Mouse (Mus musculus) hindbrain, embryonic 12.5 days (tissue): ENCODE results near the gene Scmh1. TPM values are rescaled to one million over a fixed set of nuclear protein-coding genes. Genes with fewer than 3 reads are reported as not detected.

Experiments used
- ATAC-seq: fragments of 200-750 bp; cut with Nextera tagmentation; 2 replicates; pipeline ENCODE4 v1.8.0; 2017; ENCODE audit warnings: moderate TSS enrichment; ENCODE audit not compliant: low FRiP score
- H3K27ac ChIP-seq: fragments of 300-500 bp; sonication (generic); 2 replicates; pipeline ENCODE4 v1.5.1; 2016; ENCODE audit warnings: mild to moderate bottlenecking
- H3K27me3 ChIP-seq: fragments of 300-500 bp; sonication (generic); 2 replicates; pipeline ENCODE4 v1.6.1; 2016; ENCODE audit warnings: mild to moderate bottlenecking
- H3K36me3 ChIP-seq: fragments of 300-500 bp; sonication (generic); 2 replicates; pipeline ENCODE4 v1.6.1; 2016; ENCODE audit warnings: mild to moderate bottlenecking
- H3K4me1 ChIP-seq: fragments of 300-500 bp; sonication (generic); 2 replicates; pipeline ENCODE4 v1.6.1; 2016
- H3K4me2 ChIP-seq: fragments of 300-500 bp; sonication (generic); replicated peaks from 2 replicates; pipeline ENCODE4 v1.6.1; 2016; ENCODE audit warnings: mild to moderate bottlenecking
- H3K4me3 ChIP-seq: fragments of 300-500 bp; sonication (generic); 2 replicates; pipeline ENCODE4 v1.5.1; 2016; ENCODE audit warnings: mild to moderate bottlenecking
- H3K9ac ChIP-seq: fragments of 300-500 bp; sonication (generic); 2 replicates; pipeline ENCODE4 v1.6.1; 2016; ENCODE audit warnings: mild to moderate bottlenecking, moderate library complexity
- H3K9me3 ChIP-seq: fragments of 300-500 bp; sonication (generic); replicated peaks from 2 replicates; pipeline ENCODE4 v1.6.1; 2016; ENCODE audit warnings: mild to moderate bottlenecking
- WGBS: fragments of 180-500 bp; shearing (Covaris S2); methylation state at CpG from one replicate; pipeline ENCODE4 v1.1.7; 2016; 5-methylcytosine and 5-hydroxymethylcytosine counted together
- polyA plus RNA-seq: library from polyadenylated mRNA; unstranded; fragments of >200 nt; fragmentation: Nextera tagmentation; extraction: Ambion mirVana; gene quantifications from 2 replicates; pipeline ENCODE4 v1.2.1, GENCODE M21; 2016

Gene Scmh1
- polyA plus RNA-seq, 1 experiment from 2014 or later = 79.0 TPM

GRCm38 (mm10) chr4:120516907-120517306, 111.8 kb downstream of the Scmh1 start:
- Histone ChIP-seq H3K4me3 (no peak overlapping the region), H3K36me3 (peaks cover 58% of the 10 kb centered on the region), H3K4me1 (no peaks in the 10 kb centered on the region), H3K4me2 (no peak overlapping the region), H3K9ac (no peak overlapping the region), H3K27me3 (no peaks in the 10 kb centered on the region), H3K27ac (no peak overlapping the region), H3K9me3 (no peaks in the 10 kb centered on the region)
- WGBS = 90% methylated on average over 7 of the region's 7 CpGs
- ATAC-seq = no peak

- no peaks in the 10 kb centered on the region for H3K27me3 ChIP-seq
- H3K9me3 ChIP-seq = no peaks in the 10 kb centered on the region
- H3K27ac ChIP-seq = no peak overlapping the region
- no peak overlapping the region for H3K9ac ChIP-seq
- no peak overlapping the region for H3K4me2 ChIP-seq
- no peak overlapping the region for H3K4me3 ChIP-seq
- 88% methylated on average over 4 of the region's 4 CpGs for WGBS
- no peaks in the 10 kb centered on the region for H3K4me1 ChIP-seq
- ATAC-seq = no peak
- peaks cover 63% of the 10 kb centered on the region for H3K36me3 ChIP-seq
Measured at GRCm38 (mm10) chr4:120517335-120517734, 112.3 kb downstream of the Scmh1 start.

- Histone ChIP-seq H3K36me3 (peaks cover 82% of the 10 kb centered on the region), H3K4me1 (no peaks in the 10 kb centered on the region), H3K4me3 (no peak overlapping the region), H3K27me3 (no peaks in the 10 kb centered on the region), H3K9me3 (no peaks in the 10 kb centered on the region), H3K9ac (no peak overlapping the region), H3K27ac (no peak overlapping the region), H3K4me2 (no peak overlapping the region)
- no peak for ATAC-seq
- WGBS = 79% methylated on average over 5 of the region's 5 CpGs
Measured at GRCm38 (mm10) chr4:120521761-120522160, 116.7 kb downstream of the Scmh1 start.

GRCm38 (mm10) chr4:120522351-120522750, 117.3 kb downstream of the Scmh1 start:
- H3K36me3 ChIP-seq = peaks cover 78% of the 10 kb centered on the region
- no peak overlapping the region for H3K9ac ChIP-seq
- H3K4me3 ChIP-seq = no peak overlapping the region
- 90% methylated on average over 4 of the region's 4 CpGs for WGBS
- H3K4me2 ChIP-seq = no peak overlapping the region
- no peaks in the 10 kb centered on the region for H3K4me1 ChIP-seq
- no peaks in the 10 kb centered on the region for H3K27me3 ChIP-seq
- H3K27ac ChIP-seq = no peak overlapping the region
- no peaks in the 10 kb centered on the region for H3K9me3 ChIP-seq
- no peak for ATAC-seq

GRCm38 (mm10) chr4:120523092-120523491, 118.0 kb downstream of the Scmh1 start:
- Histone ChIP-seq H3K4me2 (no peak overlapping the region), H3K27ac (no peak overlapping the region), H3K4me3 (no peak overlapping the region), H3K9me3 (no peaks in the 10 kb centered on the region), H3K36me3 (peaks cover 76% of the 10 kb centered on the region), H3K27me3 (no peaks in the 10 kb centered on the region), H3K4me1 (no peaks in the 10 kb centered on the region), H3K9ac (no peak overlapping the region)
- 93% methylated on average over 3 of the region's 3 CpGs for WGBS
- no peak for ATAC-seq

DNA sequence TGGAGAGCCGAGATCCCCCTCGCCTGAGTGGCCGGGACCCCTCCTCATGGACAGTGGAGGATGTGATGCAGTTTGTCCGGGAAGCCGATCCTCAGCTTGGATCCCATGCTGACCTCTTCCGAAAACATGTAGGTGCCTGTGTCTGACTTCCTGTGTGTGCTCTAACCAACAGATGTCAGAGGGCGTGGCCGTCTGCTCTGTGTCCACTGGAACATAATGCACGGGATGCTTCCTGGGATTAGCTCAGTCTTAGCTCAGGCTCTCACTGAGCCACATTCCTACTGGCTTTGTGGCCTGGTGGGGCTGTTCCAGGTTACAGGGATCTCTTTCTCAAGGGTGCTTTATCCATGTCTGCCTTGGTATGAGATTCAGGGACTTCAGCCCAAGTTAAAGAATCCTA, 123.1 kb downstream of the Scmh1 start:
- no peaks in the 10 kb centered on the region for H3K27me3 ChIP-seq
- no peaks in the 10 kb centered on the region for H3K4me1 ChIP-seq
- peaks cover 87% of the 10 kb centered on the region for H3K36me3 ChIP-seq
- H3K27ac ChIP-seq = no peak overlapping the region
- no peak overlapping the region for H3K4me2 ChIP-seq
- H3K9ac ChIP-seq = no peak overlapping the region
- H3K4me3 ChIP-seq = no peak overlapping the region
- no peak for ATAC-seq
- WGBS = 91% methylated on average over 9 of the region's 9 CpGs
- H3K9me3 ChIP-seq = no peaks in the 10 kb centered on the region

- WGBS = 84% methylated on average over 6 of the region's 6 CpGs
- Histone ChIP-seq H3K27ac (no peak within 1 kb of the TSS), H3K27me3 (no peaks in the 10 kb centered on the region), H3K9ac (no peak within 1 kb of the TSS), H3K4me1 (no peaks in the 10 kb centered on the region), H3K4me2 (no peak within 1 kb of the TSS), H3K4me3 (no peak within 1 kb of the TSS), H3K9me3 (no peaks in the 10 kb centered on the region), H3K36me3 (peaks cover 63% of the 10 kb centered on the region)
- no peak for ATAC-seq
Measured at GRCm38 (mm10) chr4:120531986-120532385, 126.9 kb downstream of the Scmh1 start, which contains the start of gene Slfnl1. Gene Slfnl1, plus strand, starts transcription at chr4:120532231.

GRCm38 (mm10) chr4:120538664-120539063, 133.6 kb downstream of the Scmh1 start:
- Histone ChIP-seq H3K9ac (no peak overlapping the region), H3K27me3 (no peaks in the 10 kb centered on the region), H3K36me3 (peaks cover 62% of the 10 kb centered on the region), H3K27ac (no peak overlapping the region), H3K4me1 (no peaks in the 10 kb centered on the region), H3K9me3 (no peaks in the 10 kb centered on the region), H3K4me2 (no peak overlapping the region), H3K4me3 (no peak overlapping the region)
- 0 out of 2 replicates have a peak, but pooled peaks have one; percentile 11 for ATAC-seq
- 91% methylated on average over 10 of the region's 10 CpGs for WGBS

GRCm38 (mm10) chr4:120544896-120545295, 139.8 kb downstream of the Scmh1 start:
- H3K9ac ChIP-seq = no peak overlapping the region
- no peaks in the 10 kb centered on the region for H3K4me1 ChIP-seq
- no peak overlapping the region for H3K27ac ChIP-seq
- peaks cover 90% of the 10 kb centered on the region for H3K36me3 ChIP-seq
- no peaks in the 10 kb centered on the region for H3K27me3 ChIP-seq
- no peak for ATAC-seq
- no peak overlapping the region for H3K4me3 ChIP-seq
- no peaks in the 10 kb centered on the region for H3K9me3 ChIP-seq
- no peak overlapping the region for H3K4me2 ChIP-seq
- WGBS = 89% methylated on average over 1 of the region's 1 CpGs

DNA sequence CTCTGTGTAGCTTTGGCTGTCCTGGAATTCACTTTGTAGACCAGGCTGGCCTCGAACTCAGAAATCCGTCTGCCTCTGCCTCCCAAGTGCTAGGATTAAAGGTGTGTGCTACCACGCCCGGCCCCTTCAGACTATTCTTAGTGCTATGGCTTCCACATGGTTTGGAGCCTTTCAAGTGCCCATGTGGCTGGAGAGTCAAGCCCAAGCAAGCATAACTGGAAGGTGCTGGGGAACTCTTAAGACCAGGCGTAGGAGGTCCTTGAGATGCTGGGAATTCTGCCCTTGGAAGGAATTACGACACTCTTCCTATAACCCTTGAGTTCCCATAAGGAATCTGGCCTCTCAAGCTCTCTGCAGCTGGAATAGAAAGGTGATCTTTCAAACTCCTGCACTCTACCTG, 151.5 kb downstream of the Scmh1 start:
- no peaks in the 10 kb centered on the region for H3K4me1 ChIP-seq
- no peak overlapping the region for H3K9ac ChIP-seq
- H3K4me3 ChIP-seq = no peak overlapping the region
- H3K27me3 ChIP-seq = no peaks in the 10 kb centered on the region
- WGBS = 92% methylated on average over 6 of the region's 6 CpGs
- H3K36me3 ChIP-seq = peaks cover 82% of the 10 kb centered on the region
- ATAC-seq = no peak
- no peak overlapping the region for H3K27ac ChIP-seq
- H3K4me2 ChIP-seq = no peak overlapping the region
- H3K9me3 ChIP-seq = no peaks in the 10 kb centered on the region

- Histone ChIP-seq H3K4me3 (no peak overlapping the region), H3K27ac (no peak overlapping the region), H3K4me2 (no peak overlapping the region), H3K4me1 (peaks cover 18% of the 10 kb centered on the region), H3K27me3 (no peaks in the 10 kb centered on the region), H3K9me3 (no peaks in the 10 kb centered on the region), H3K36me3 (peaks cover 40% of the 10 kb centered on the region), H3K9ac (no peak overlapping the region)
- WGBS = 93% methylated on average over 2 of the region's 2 CpGs
- ATAC-seq = no peak
Measured at GRCm38 (mm10) chr4:120565726-120566125, 160.6 kb downstream of the Scmh1 start.

DNA sequence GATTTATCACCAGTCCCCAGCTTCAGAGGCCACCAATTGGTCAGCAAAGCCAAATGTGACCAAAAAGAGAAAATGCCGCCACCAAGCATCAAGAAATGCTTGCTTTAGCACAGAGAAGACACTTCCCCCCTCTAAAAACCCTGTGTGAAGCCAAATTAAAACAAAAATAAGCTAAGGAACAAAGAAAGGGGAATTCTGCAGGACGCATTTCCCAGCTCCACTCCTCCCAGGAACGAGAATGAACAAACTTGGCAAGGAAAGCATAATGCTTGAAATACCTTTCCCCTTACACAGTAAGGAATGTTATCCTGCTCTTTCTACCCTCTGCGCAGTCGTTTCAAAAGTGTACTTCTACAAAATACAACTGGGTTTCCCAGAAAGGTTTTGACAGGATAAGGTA, 162.9 kb downstream of the Scmh1 start:
- Histone ChIP-seq H3K4me1 (peaks cover 19% of the 10 kb centered on the region), H3K36me3 (peaks cover 23% of the 10 kb centered on the region), H3K9ac (peak overlapping the region; percentile 29; the same call in 1 of the 2 replicates), H3K27ac (no peak overlapping the region), H3K4me2 (peak overlapping the region; percentile 79), H3K4me3 (no peak overlapping the region), H3K27me3 (no peaks in the 10 kb centered on the region), H3K9me3 (no peaks in the 10 kb centered on the region)
- no peak for ATAC-seq
- 61% methylated on average over 5 of the region's 5 CpGs for WGBS

GRCm38 (mm10) chr4:120569025-120569424, 163.9 kb downstream of the Scmh1 start:
- WGBS = 9% methylated on average over 4 of the region's 4 CpGs
- peak overlapping the region; percentile 90; the same call in 1 of the 2 replicates for H3K27ac ChIP-seq
- ATAC-seq = no peak

More at GRCm38 (mm10) chr4:120569025-120569424, 163.9 kb downstream of the Scmh1 start:
- Histone ChIP-seq H3K4me2 (peak overlapping the region; percentile 79), H3K36me3 (peaks cover 13% of the 10 kb centered on the region), H3K9me3 (no peaks in the 10 kb centered on the region), H3K9ac (peak overlapping the region; percentile 79), H3K4me3 (peak overlapping the region; percentile 63), H3K4me1 (peaks cover 19% of the 10 kb centered on the region), H3K27me3 (no peaks in the 10 kb centered on the region)
